ENCODE assay signal across 9 mouse cellular contexts in genomic region chr3:58843415-58843814, GRCm38 (mm10). TPM values are rescaled to one million over a fixed set of nuclear protein-coding genes. Genes with fewer than 3 reads are reported as not detected.
DNase-seq lines count a peak whose midpoint lies in the region; ATAC-seq and TF ChIP-seq lines count a peak whose summit lies in the region.
"Had no signal": no experiment of that assay in that cellular context is flagged by ENCODE, and none has a peak within 500 bp of the region (broad histone marks: within the 10 kb centered on the region; RNA-seq: fewer than 3 reads in every experiment).

No protein-coding gene starts in this region.

- no peaks in the 10 kb centered on the region for H3K27me3 ChIP-seq in limb, embryonic 14.5 days (ENCODE audit: control insufficient read depth, insufficient read depth, low read length)
- H3K27me3 ChIP-seq in limb, embryonic 10.5 days (ENCODE audit: low read depth, poor library complexity, severe bottlenecking) = no peaks in the 10 kb centered on the region
- H3K27me3 ChIP-seq in liver, postnatal 0 days (ENCODE audit: insufficient read depth, low read length) = no peaks in the 10 kb centered on the region

- no peaks in the 10 kb centered on the region for H3K4me1 ChIP-seq in limb, embryonic 14.5 days (ENCODE audit: control insufficient read depth, insufficient read depth, low read length)
- no peaks in the 10 kb centered on the region for H3K4me1 ChIP-seq in limb, embryonic 10.5 days
- H3K4me1 ChIP-seq in liver, postnatal 0 days (ENCODE audit: insufficient read depth) = no peaks in the 10 kb centered on the region

- no peak for TF ChIP-seq EP300 in liver, postnatal 0 days (IDR thresholded peaks at IDR 0.05; ENCODE audit: low read depth)

- WGBS in limb, embryonic 14.5 days = 50% methylated on average over 1 of the region's 1 CpGs
- 74% methylated on average over 1 of the region's 1 CpGs for WGBS in limb, embryonic 10.5 days
- WGBS in liver, postnatal 0 days (ENCODE audit: insufficient replicate concordance) = 39% methylated on average over 1 of the region's 1 CpGs

- no peak for ATAC-seq in limb, embryonic 14.5 days (ENCODE audit: low FRiP score, low read depth)
- peak; percentile 44; the same call in 1 of the 2 replicates for ATAC-seq in liver, postnatal 0 days

- no peak for TF ChIP-seq POLR2A in limb, embryonic 14.5 days (IDR thresholded peaks at IDR 0.05; ENCODE audit: borderline replicate concordance, extremely low read depth, insufficient read depth, insufficient read length)

- H3K4me3 ChIP-seq in limb, embryonic 14.5 days (replicated peaks; ENCODE audit: low read length) = no peak overlapping the region
- H3K4me3 ChIP-seq in limb, embryonic 10.5 days = no peak overlapping the region
- no peak overlapping the region for H3K4me3 ChIP-seq in liver, postnatal 0 days (ENCODE audit: low read depth, low read length)

- no peaks in the 10 kb centered on the region for H3K9me3 ChIP-seq in limb, embryonic 14.5 days (ENCODE audit: control insufficient read depth, low read length)
- no peaks in the 10 kb centered on the region for H3K9me3 ChIP-seq in limb, embryonic 10.5 days (replicated peaks)
- H3K9me3 ChIP-seq in liver, postnatal 0 days (ENCODE audit: low read length) = no peaks in the 10 kb centered on the region

- no peak overlapping the region for H3K4me2 ChIP-seq in limb, embryonic 14.5 days (replicated peaks; ENCODE audit: low read depth, low read length, severe bottlenecking)
- H3K4me2 ChIP-seq in liver, postnatal 0 days (ENCODE audit: low read depth, low read length) = no peak overlapping the region

- H3K36me3 ChIP-seq in limb, embryonic 14.5 days (ENCODE audit: control insufficient read depth, insufficient read depth, low read length) = no peaks in the 10 kb centered on the region
- H3K36me3 ChIP-seq in limb, embryonic 10.5 days = no peaks in the 10 kb centered on the region
- H3K36me3 ChIP-seq in liver, postnatal 0 days (replicated peaks; ENCODE audit: insufficient read depth, low read length) = no peaks in the 10 kb centered on the region

- peak; percentile 8 for DNase-seq in limb, embryonic 14.5 days (ENCODE audit: low spot score)
- DNase-seq in limb, embryonic 10.5 days (ENCODE audit: low spot score) = no peak
- peak; percentile 66 for DNase-seq in Muller cell, postnatal 12 days (ENCODE audit: inconsistent ontology term)
- peak; percentile 3 for DNase-seq in c-Kit-positive CD71-negative TER-119-negative erythroid progenitor cells, embryonic 14.5 days (ENCODE audit: low read depth)
- DNase-seq in liver, postnatal 0 days = peak; percentile 37
- DNase-seq in cerebellum, adult 8-10 months = no peak
- DNase-seq in ovary, postnatal 14 days (ENCODE audit: low spot score) = no peak
- DNase-seq: thymus, postnatal 25 days had no signal

- TF ChIP-seq CTCF in liver, postnatal 0 days (IDR thresholded peaks at IDR 0.05; ENCODE audit: low read depth) = peak; percentile 64

- no peak overlapping the region for H3K27ac ChIP-seq in limb, embryonic 14.5 days (replicated peaks; ENCODE audit: low read depth, low read length)
- no peak overlapping the region for H3K27ac ChIP-seq in limb, embryonic 10.5 days
- H3K27ac ChIP-seq in liver, postnatal 0 days (ENCODE audit: low read depth) = no peak overlapping the region

- H3K9ac ChIP-seq in limb, embryonic 14.5 days (ENCODE audit: low read depth, low read length, severe bottlenecking) = no peak overlapping the region
- H3K9ac ChIP-seq in liver, postnatal 0 days (replicated peaks) = no peak overlapping the region

RNA-seq across cellular contexts. Expression of gene Mindy4b-ps, which starts 21.3 kb away (rescaled TPM):
- polyA plus RNA-seq in limb, embryonic 14.5 days (2012; rRNA removed) = 0.04 and 0.13 TPM in 2 replicates
- not detected in 2 replicates for polyA plus RNA-seq in limb, embryonic 14.5 days (2014; fragmentation: Nextera tagmentation; extraction: Ambion mirVana)
- polyA plus RNA-seq in limb, embryonic 10.5 days (2016; fragmentation: Nextera tagmentation; extraction: Ambion mirVana) = not detected in 2 replicates
- polyA plus RNA-seq in liver, postnatal 0 days (2015; fragmentation: Nextera tagmentation; extraction: Ambion mirVana) = not detected in 2 replicates
- polyA plus RNA-seq: large intestine, adult 2 months had no signal

RNA-seq across cellular contexts. Expression of gene Clrn1, which starts 41.7 kb away (rescaled TPM):
- polyA plus RNA-seq in limb, embryonic 14.5 days (2012; rRNA removed) = 0.08 and 0.23 TPM in 2 replicates
- polyA plus RNA-seq in limb, embryonic 14.5 days (2014; fragmentation: Nextera tagmentation; extraction: Ambion mirVana) = 0.21 and 0.44 TPM in 2 replicates
- 0.10 TPM in 1 of 2 replicates, not detected in the other for polyA plus RNA-seq in limb, embryonic 10.5 days (2016; fragmentation: Nextera tagmentation; extraction: Ambion mirVana)
- polyA plus RNA-seq in liver, postnatal 0 days (2015; fragmentation: Nextera tagmentation; extraction: Ambion mirVana) = not detected in 2 replicates
- polyA plus RNA-seq: large intestine, adult 2 months had no signal

Comparison
In these comparisons a context has a peak if more than half of its experiments do, and no peak if none do; other contexts are left out.
1. DNase-seq: peak in limb, embryonic 14.5 days (single experiment), Muller cell, postnatal 12 days (single experiment), c-Kit-positive CD71-negative TER-119-negative erythroid progenitor cells, embryonic 14.5 days (single experiment) and liver, postnatal 0 days (single experiment); none in limb, embryonic 10.5 days (single experiment), cerebellum, adult 8-10 months (single experiment) and ovary, postnatal 14 days (single experiment).